Mouse (Mus musculus) ES-E14 (cell line): ENCODE results near the gene D5Ertd579e. TPM values are rescaled to one million over a fixed set of nuclear protein-coding genes. Genes with fewer than 3 reads are reported as not detected.
"Not testable (repeated sequence)": the region's sequence is repeated elsewhere in the genome, so short reads cannot be mapped to it uniquely, and the experiment has no call there.

Source experiments
- DNase-seq: peaks from one replicate; pipeline ENCODE4 v3.0.0-alpha.2; 2013; ENCODE audit warnings: low read depth, low spot score
- H3K27ac ChIP-seq: 2 replicates; pipeline ENCODE4 v1.5.1; 2012; ENCODE audit warnings: low read depth, mild to moderate bottlenecking, low read length, moderate library complexity, mixed read lengths; ENCODE audit not compliant: poor library complexity, insufficient read depth, severe bottlenecking
- H3K36me3 ChIP-seq: 2 replicates; pipeline ENCODE4 v1.6.1; 2012; ENCODE audit warnings: mild to moderate bottlenecking, low read length, moderate library complexity, mixed read lengths; ENCODE audit not compliant: control insufficient read depth, poor library complexity, insufficient read depth, severe bottlenecking
- H3K4me1 ChIP-seq, 2 experiments: fragments of 150-350 bp in 1 of 2; sonication (generic) in 1 of 2; 2 replicates each; pipeline ENCODE4 v1.6.1; 2012; ENCODE audit warnings: low read length in 2 of 2, mild to moderate bottlenecking in 1 of 2, mixed read lengths in 1 of 2; ENCODE audit not compliant: control insufficient read depth in 2 of 2, insufficient read depth in 2 of 2, poor library complexity in 1 of 2
- H3K4me3 ChIP-seq, 2 experiments: fragments of 150-350 bp in 1 of 2; sonication (generic) in 1 of 2; 2 replicates each; pipeline ENCODE4 v1.5.1; 2012; ENCODE audit warnings: low read length in 2 of 2, low read depth in 1 of 2, mild to moderate bottlenecking in 1 of 2, mixed read lengths in 1 of 2; ENCODE audit not compliant: insufficient read depth in 1 of 2, poor library complexity in 1 of 2, severe bottlenecking in 1 of 2
- H3K9ac ChIP-seq: 2 replicates; pipeline ENCODE4 v1.6.1; 2012; ENCODE audit warnings: low read depth, mild to moderate bottlenecking, low read length, mixed read lengths; ENCODE audit not compliant: poor library complexity, insufficient read depth, severe bottlenecking
- H3K9me3 ChIP-seq: fragments of 150-350 bp; sonication (generic); 2 replicates; pipeline ENCODE4 v1.6.1; 2012; ENCODE audit warnings: low read depth, mild to moderate bottlenecking, low read length; ENCODE audit not compliant: control insufficient read depth, insufficient read depth
- CHD2 ChIP-seq: IDR thresholded peaks from 2 replicates; pipeline ENCODE4 v1.6.1; 2014; ENCODE audit warnings: mild to moderate bottlenecking, low read depth, low read length, inconsistent platforms
- HCFC1 ChIP-seq: IDR thresholded peaks from 2 replicates; pipeline ENCODE4 v1.6.1; 2012; ENCODE audit warnings: low read length, inconsistent platforms, borderline replicate concordance; ENCODE audit not compliant: insufficient read depth
- MAFK ChIP-seq: IDR thresholded peaks from 2 replicates; pipeline ENCODE4 v1.6.1; 2014; ENCODE audit warnings: mild to moderate bottlenecking, low read depth, low read length, inconsistent platforms; ENCODE audit not compliant: insufficient read depth
- ZC3H11A ChIP-seq: IDR thresholded peaks from 2 replicates; pipeline ENCODE4 v1.6.1; 2012; ENCODE audit warnings: low read depth, mild to moderate bottlenecking, inconsistent platforms, low read length, borderline replicate concordance
- ZNF384 ChIP-seq: IDR thresholded peaks from 2 replicates; pipeline ENCODE4 v1.6.1; 2012; ENCODE audit warnings: low read depth, low read length, inconsistent platforms
- in situ Hi-C, 2 experiments: fragments of 600-800 bp; cut with MboI; formaldehyde crosslinking; loops; one replicate each; pipeline ENCODE4 v1.15.1; 2025; ENCODE audit warnings: low sequenced_read_pairs in 2 of 2, inconsistent platforms in 1 of 2; ENCODE audit not compliant: unreplicated experiment in 2 of 2
- total RNA-seq: library from RNA; depleted of rRNA; stranded (reverse); fragments of 300-350 nt; gene quantifications from 2 replicates; pipeline ENCODE4 v1.2.3, GENCODE M21; 2012

D5Ertd579e gene
- total RNA-seq, 1 experiment = 19.5 TPM

GRCm38 (mm10) chr5:36667165-36667564 lies 28.7 kb downstream of the D5Ertd579e start:
- Histone ChIP-seq H3K4me1 (no peaks in the 10 kb centered on the region), H3K9ac (no peak overlapping the region), H3K4me3 (no peak overlapping the region), H3K9me3 (no peaks in the 10 kb centered on the region), H3K27ac (no peak overlapping the region), H3K36me3 (no peaks in the 10 kb centered on the region)
- in situ Hi-C loops = no loop called here
- TF ChIP-seq CHD2 (no peak), ZNF384 (no peak), HCFC1 (no peak), MAFK (no peak), ZC3H11A (no peak)
- no peak for DNase-seq

DNA sequence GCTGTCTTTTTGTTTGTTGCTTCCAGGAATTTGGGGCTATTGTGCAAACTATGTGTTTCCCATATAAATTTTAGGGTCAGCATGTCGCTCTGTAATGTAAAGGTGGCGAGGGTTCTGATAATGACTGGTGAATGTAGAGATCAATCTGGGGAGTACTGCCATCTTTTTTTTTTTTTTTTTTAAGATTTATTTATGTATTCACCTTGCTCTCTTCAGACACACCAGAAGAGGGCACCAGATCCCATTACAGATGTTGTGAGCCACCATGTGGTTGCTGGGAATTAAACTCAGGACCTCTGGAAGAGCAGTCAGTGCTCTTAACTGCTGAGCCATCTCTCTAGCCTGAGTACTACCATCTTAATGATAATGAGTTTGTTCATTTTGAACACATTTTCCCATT lies 29.1 kb downstream of the D5Ertd579e start:
- H3K4me1 ChIP-seq, DNase-seq, H3K9me3 ChIP-seq, in situ Hi-C loops, H3K4me3 ChIP-seq, H3K27ac ChIP-seq, H3K9ac ChIP-seq, H3K36me3 ChIP-seq: not testable (repeated sequence)
- peak; percentile 45; the same call in 1 of the 2 replicates for TF ChIP-seq ZNF384

DNA sequence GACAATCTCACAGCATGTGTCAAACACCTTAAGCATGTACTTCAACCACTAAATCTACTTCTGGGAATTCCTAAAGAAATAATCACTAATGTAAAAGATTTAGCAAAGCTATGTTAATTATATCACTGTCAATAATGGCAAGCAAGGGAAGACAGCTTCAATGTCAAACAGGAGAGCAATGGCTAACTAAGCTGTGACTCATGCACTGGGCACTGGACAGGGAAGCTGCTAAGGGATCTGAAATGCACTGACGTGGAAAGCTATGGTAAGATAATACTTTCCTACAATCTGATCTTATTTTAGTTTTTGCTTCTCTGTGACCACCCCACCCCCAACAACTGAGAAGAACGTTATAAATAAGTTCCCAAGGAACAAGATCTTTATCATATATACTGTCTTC lies 32.5 kb downstream of the D5Ertd579e start:
- Histone ChIP-seq H3K27ac (no peak overlapping the region), H3K4me3 (no peak overlapping the region), H3K9me3 (no peaks in the 10 kb centered on the region), H3K9ac (no peak overlapping the region), H3K4me1 (no peaks in the 10 kb centered on the region), H3K36me3 (no peaks in the 10 kb centered on the region)
- TF ChIP-seq MAFK (no peak), HCFC1 (no peak), ZC3H11A (no peak), CHD2 (no peak), ZNF384 (no peak)
- DNase-seq = no peak
- in situ Hi-C loops = no loop called here

GRCm38 (mm10) chr5:36660977-36661760 lies 34.7 kb downstream of the D5Ertd579e start:
- in situ Hi-C loops, H3K9ac ChIP-seq, H3K36me3 ChIP-seq, H3K9me3 ChIP-seq, H3K4me3 ChIP-seq, H3K27ac ChIP-seq, H3K4me1 ChIP-seq: not testable (repeated sequence)
- peak; percentile 29 for DNase-seq

GRCm38 (mm10) chr5:36625612-36626011 lies 70.2 kb downstream of the D5Ertd579e start:
- H3K27ac ChIP-seq = no peak overlapping the region
- TF ChIP-seq CHD2 (no peak), ZC3H11A (no peak), ZNF384 (no peak), HCFC1 (no peak), MAFK (no peak)
- H3K9me3 ChIP-seq = no peaks in the 10 kb centered on the region
- no peaks in the 10 kb centered on the region for H3K36me3 ChIP-seq
- DNase-seq = no peak
- no peak overlapping the region for H3K9ac ChIP-seq
- H3K4me3 ChIP-seq = no peak overlapping the region
- no peaks in the 10 kb centered on the region for H3K4me1 ChIP-seq
- in situ Hi-C loops = no loop called here
